In genomic region chr2:12049972-12050371, GRCm38 (mm10) we compare ENCODE assay signal across 11 mouse cellular contexts.
DNase-seq lines count a peak whose midpoint lies in the region; ATAC-seq and TF ChIP-seq lines count a peak whose summit lies in the region.
"Had no signal": no experiment of that assay in that cellular context is flagged by ENCODE, and none has a peak within 500 bp of the region (broad histone marks: within the 10 kb centered on the region; RNA-seq: fewer than 3 reads in every experiment).

No protein-coding gene starts in this region.

- POLR2A ChIA-PET in Patski (lab: Charles Lee) = no interaction called here

- in situ Hi-C loops in Patski (cut with MboI; ENCODE audit: low pct_unique_long_range_greater_than_20kb) = no loop called here

- ATAC-seq in forebrain, embryonic 14.5 days = no peak
- 0 out of 2 replicates have a peak, but pooled peaks have one; percentile 39 for ATAC-seq in limb, embryonic 11.5 days (ENCODE audit: insufficient number of reproducible peaks, low FRiP score, low TSS enrichment, low read depth)
- no peak for ATAC-seq in Patski
- no peak for ATAC-seq in limb, embryonic 14.5 days (ENCODE audit: low FRiP score, low read depth)

- no peaks in the 10 kb centered on the region for H3K27me3 ChIP-seq in forebrain, embryonic 14.5 days (replicated peaks; ENCODE audit: control insufficient read depth, insufficient read depth, low read length)
- H3K27me3 ChIP-seq in forebrain, embryonic 10.5 days (ENCODE audit: poor library complexity, severe bottlenecking) = peaks cover 6% of the 10 kb centered on the region; the same call in 1 of the 2 replicates
- H3K27me3 ChIP-seq in limb, embryonic 11.5 days (ENCODE audit: control insufficient read depth, insufficient read depth, low read length) = no peaks in the 10 kb centered on the region
- no peaks in the 10 kb centered on the region; the same call in 1 of the 2 replicates for H3K27me3 ChIP-seq in limb, embryonic 10.5 days (ENCODE audit: low read depth, poor library complexity, severe bottlenecking)
- no peaks in the 10 kb centered on the region for H3K27me3 ChIP-seq in Patski
- H3K27me3 ChIP-seq in limb, embryonic 14.5 days (ENCODE audit: control insufficient read depth, insufficient read depth, low read length) = no peaks in the 10 kb centered on the region
- H3K27me3 ChIP-seq: limb, embryonic 13.5 days; stomach, embryonic 15.5 days had no signal

- TF ChIP-seq CTCF in Patski (IDR thresholded peaks at IDR 0.05) = no peak

- DNase-seq in forebrain, embryonic 14.5 days (ENCODE audit: low spot score) = peak; percentile 57
- DNase-seq in forebrain, embryonic 10.5 days (ENCODE audit: extremely low spot score, low spot score) = no peak
- DNase-seq in limb, embryonic 11.5 days (ENCODE audit: low spot score) = peak; percentile 37
- DNase-seq in limb, embryonic 10.5 days (ENCODE audit: low spot score) = no peak
- DNase-seq in Patski (ENCODE audit: low read depth, low spot score) = peak; percentile 0
- peak; percentile 51 for DNase-seq in limb, embryonic 14.5 days (ENCODE audit: low spot score)
- no peak for DNase-seq in ovary, postnatal 10 days (ENCODE audit: low spot score)
- DNase-seq in T-cell, adult 2 months (ENCODE audit: low spot score) = no peak

- H3K4me2 ChIP-seq in forebrain, embryonic 14.5 days (ENCODE audit: low read length) = no peak overlapping the region
- H3K4me2 ChIP-seq in limb, embryonic 11.5 days (ENCODE audit: low read depth, severe bottlenecking) = no peak overlapping the region
- H3K4me2 ChIP-seq in limb, embryonic 14.5 days (replicated peaks; ENCODE audit: low read depth, low read length, severe bottlenecking) = no peak overlapping the region
- H3K4me2 ChIP-seq: limb, embryonic 13.5 days; stomach, embryonic 15.5 days had no signal

- no peak overlapping the region for H3K4me3 ChIP-seq in forebrain, embryonic 14.5 days (ENCODE audit: low read depth, low read length)
- H3K4me3 ChIP-seq in forebrain, embryonic 10.5 days = no peak overlapping the region
- no peak overlapping the region for H3K4me3 ChIP-seq in limb, embryonic 11.5 days (ENCODE audit: low read depth, low read length)
- H3K4me3 ChIP-seq in limb, embryonic 10.5 days = no peak overlapping the region
- H3K4me3 ChIP-seq in limb, embryonic 14.5 days (replicated peaks; ENCODE audit: low read length) = no peak overlapping the region
- H3K4me3 ChIP-seq: erythroblast, embryonic 14.5 days; limb, embryonic 13.5 days; stomach, embryonic 15.5 days had no signal

- H3K36me3 ChIP-seq in forebrain, embryonic 14.5 days (ENCODE audit: control insufficient read depth, insufficient read depth, low read length) = no peaks in the 10 kb centered on the region
- H3K36me3 ChIP-seq in forebrain, embryonic 10.5 days (replicated peaks) = no peaks in the 10 kb centered on the region
- H3K36me3 ChIP-seq in limb, embryonic 11.5 days (ENCODE audit: control insufficient read depth, insufficient read depth, low read length) = no peaks in the 10 kb centered on the region
- no peaks in the 10 kb centered on the region for H3K36me3 ChIP-seq in limb, embryonic 10.5 days
- no peaks in the 10 kb centered on the region for H3K36me3 ChIP-seq in limb, embryonic 14.5 days (ENCODE audit: control insufficient read depth, insufficient read depth, low read length)
- H3K36me3 ChIP-seq: limb, embryonic 13.5 days; stomach, embryonic 15.5 days had no signal

- H3K9me3 ChIP-seq in forebrain, embryonic 14.5 days (replicated peaks; ENCODE audit: control insufficient read depth, low read length) = no peaks in the 10 kb centered on the region
- H3K9me3 ChIP-seq in forebrain, embryonic 10.5 days = peaks cover 3% of the 10 kb centered on the region; the same call in 1 of the 2 replicates
- no peaks in the 10 kb centered on the region for H3K9me3 ChIP-seq in limb, embryonic 11.5 days (ENCODE audit: control insufficient read depth, low read length)
- H3K9me3 ChIP-seq in limb, embryonic 10.5 days (replicated peaks) = no peaks in the 10 kb centered on the region
- H3K9me3 ChIP-seq in limb, embryonic 14.5 days (ENCODE audit: control insufficient read depth, low read length) = no peaks in the 10 kb centered on the region
- H3K9me3 ChIP-seq: limb, embryonic 13.5 days; stomach, embryonic 15.5 days had no signal

- H3K27ac ChIP-seq in forebrain, embryonic 14.5 days (ENCODE audit: low read depth, low read length) = no peak overlapping the region
- H3K27ac ChIP-seq in forebrain, embryonic 10.5 days = no peak overlapping the region
- H3K27ac ChIP-seq in limb, embryonic 11.5 days (replicated peaks; ENCODE audit: low read depth, low read length) = no peak overlapping the region
- H3K27ac ChIP-seq in limb, embryonic 10.5 days = no peak overlapping the region
- no peak overlapping the region for H3K27ac ChIP-seq in limb, embryonic 14.5 days (replicated peaks; ENCODE audit: low read depth, low read length)
- H3K27ac ChIP-seq: limb, embryonic 13.5 days; stomach, embryonic 15.5 days had no signal

- no peak overlapping the region for H3K9ac ChIP-seq in forebrain, embryonic 14.5 days (ENCODE audit: low read length)
- H3K9ac ChIP-seq in limb, embryonic 11.5 days (ENCODE audit: low read length) = no peak overlapping the region
- no peak overlapping the region for H3K9ac ChIP-seq in limb, embryonic 14.5 days (ENCODE audit: low read depth, low read length, severe bottlenecking)
- H3K9ac ChIP-seq: limb, embryonic 13.5 days; stomach, embryonic 15.5 days had no signal

- CTCF ChIA-PET in Patski (lab: Charles Lee) = interaction anchor here (0.7 to 1.3 kb wide), 2 partner anchors 9 to 10 kb away, joined by 3 to 4 read pairs; no protein-coding TSS in a partner anchor

- H3K4me1 ChIP-seq in forebrain, embryonic 14.5 days (ENCODE audit: control insufficient read depth, insufficient read depth, low read length) = no peaks in the 10 kb centered on the region
- H3K4me1 ChIP-seq in forebrain, embryonic 10.5 days = peaks cover 11% of the 10 kb centered on the region
- no peaks in the 10 kb centered on the region for H3K4me1 ChIP-seq in limb, embryonic 11.5 days (ENCODE audit: control insufficient read depth, insufficient read depth, low read length)
- H3K4me1 ChIP-seq in limb, embryonic 10.5 days = peaks cover 6% of the 10 kb centered on the region; the same call in 1 of the 2 replicates
- H3K4me1 ChIP-seq in limb, embryonic 14.5 days (ENCODE audit: control insufficient read depth, insufficient read depth, low read length) = peaks cover 6% of the 10 kb centered on the region; the same call in 1 of the 2 replicates

- TF ChIP-seq POLR2A in limb, embryonic 14.5 days (IDR thresholded peaks at IDR 0.05; ENCODE audit: borderline replicate concordance, extremely low read depth, insufficient read depth, insufficient read length) = no peak

Comparison
In these comparisons a context has a peak if more than half of its experiments do, and no peak if none do; other contexts are left out.
1. DNase-seq: peak in forebrain, embryonic 14.5 days (single experiment), limb, embryonic 11.5 days (single experiment), Patski (single experiment) and limb, embryonic 14.5 days (single experiment); none in forebrain, embryonic 10.5 days (single experiment), limb, embryonic 10.5 days (single experiment), ovary, postnatal 10 days (single experiment) and T-cell, adult 2 months (single experiment).